Mouse (Mus musculus): ENCODE data around the gene Stk40.
A peak's percentile ranks its signal among the peaks of the same experiment; 100 is the strongest.

- TF ChIP-seq POLR2A (IDR thresholded peaks at IDR 0.05; ENCODE audit: insufficient read depth, low read length) (no peak), CTCF (IDR thresholded peaks at IDR 0.05; ENCODE audit: low read depth, low read length) (no peak), EP300 (IDR thresholded peaks at IDR 0.05; ENCODE audit: insufficient read depth, low read depth, low read length) (0 out of 2 replicates have a peak, but pooled peaks have one; percentile 12)
Observed at GRCm38 (mm10) chr4:126162544-126163066, 58.8 kb downstream of the Stk40 start.

Data from ES-Bruce4 (cell line).